Mouse (Mus musculus) left cerebral cortex, postnatal 36 days (tissue): Measurements from ENCODE around the gene Ccdc159. TPM values are rescaled to one million over a fixed set of nuclear protein-coding genes. Genes with fewer than 3 reads are reported as not detected.

Experiments used
- DNase-seq, 2 experiments: peaks; one replicate each; pipeline ENCODE4 v3.0.0; 2021 to 2022; ENCODE audit warnings: low spot score in 2 of 2, mixed read lengths in 1 of 2
- intact Hi-C: fragments of 180-260 bp; cut with DNase I; formaldehyde crosslinking; loops from one replicate; pipeline ENCODE4 v1.15.1; 2025
- total RNA-seq, 2 experiments: library from RNA; stranded (reverse); gene quantifications; 2 replicates each; pipeline ENCODE4 v1.2.3; 2021

Ccdc159 gene
- total RNA-seq, result 10 to 100 TPM; 13.0 to 20.1 TPM

GRCm38 (mm10) chr9:21927208-21927753, at the start of gene Ccdc159, which contains the start of gene Tmem205:
Gene Ccdc159, plus strand, starts transcription at chr9:21927471.
Gene Tmem205, minus strand, starts transcription at chr9:21927556.
- intact Hi-C loops, result no loop called here
- peak; percentile 93 to 94 for DNase-seq

DNA sequence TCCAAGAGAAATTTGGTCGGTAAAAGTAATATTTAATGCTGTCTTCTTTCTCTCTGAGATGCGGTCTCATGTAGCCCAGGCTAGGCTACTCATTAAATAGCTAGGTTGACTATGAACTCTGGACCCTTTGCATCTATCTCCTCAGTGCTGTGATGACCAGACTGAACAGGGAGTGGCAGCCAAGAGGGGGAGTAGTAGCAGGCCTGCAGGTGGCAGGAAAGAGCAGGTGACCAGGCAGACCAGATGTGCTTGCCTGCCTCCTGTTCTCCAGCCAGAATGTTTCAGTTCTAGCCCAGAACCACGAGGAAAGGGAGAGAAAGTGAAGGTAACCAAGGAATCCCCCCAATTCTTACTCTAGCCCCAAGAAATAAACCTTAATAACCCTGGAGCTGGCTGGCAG, 38.0 kb upstream of the Ccdc159 start:
- no peak for DNase-seq
- intact Hi-C loops, result no loop called here

DNA sequence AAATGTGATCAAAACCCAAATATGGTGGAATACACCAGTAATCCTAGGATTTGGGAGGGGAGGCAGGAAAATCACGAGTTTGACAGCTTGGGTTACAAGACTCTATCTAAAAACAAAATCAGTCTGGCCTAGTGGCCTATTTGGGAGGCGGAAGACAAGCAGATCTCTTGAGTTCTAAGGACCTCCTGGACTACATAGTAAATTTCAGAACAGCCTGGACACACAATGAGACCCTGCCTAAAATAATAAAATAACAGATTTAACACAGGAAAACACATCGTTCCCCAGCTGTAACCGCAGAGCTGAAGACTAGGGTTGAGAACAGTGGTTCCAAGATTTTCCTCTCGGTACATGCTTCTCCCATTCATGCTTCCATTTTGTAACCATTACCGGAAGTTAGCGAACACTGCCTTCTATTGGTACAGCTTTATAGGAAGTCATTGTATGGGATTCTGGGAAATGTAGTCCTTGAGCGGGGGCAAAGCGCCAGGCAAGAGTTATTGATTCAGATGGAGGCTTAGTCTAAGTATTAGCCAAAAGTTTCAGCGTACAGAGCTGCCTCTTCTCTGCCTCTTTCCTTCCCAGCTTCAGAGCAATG, 25.9 kb upstream of the Ccdc159 start:
- peak; percentile 55 to 58 for DNase-seq
- intact Hi-C loops, result no loop called here

DNA sequence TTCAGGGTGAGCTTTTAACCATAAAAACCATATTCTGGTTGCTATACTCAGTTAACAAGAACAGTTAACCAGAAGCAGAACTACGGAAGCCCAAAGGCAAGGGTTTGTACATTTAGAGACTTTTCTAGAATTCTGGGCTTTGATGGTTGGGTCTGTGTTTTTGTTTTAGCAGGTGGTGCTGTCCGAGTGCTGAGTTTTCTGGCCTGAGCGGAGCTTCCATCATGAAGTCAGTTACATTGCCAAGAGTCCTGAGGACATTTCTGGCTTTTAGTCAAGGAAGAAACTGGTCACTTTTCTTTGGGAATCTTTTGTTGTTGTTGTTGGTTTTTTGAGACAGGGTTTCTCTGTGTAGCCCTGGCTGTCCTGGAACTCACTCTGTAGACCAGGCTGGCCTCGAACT, 23.2 kb upstream of the Ccdc159 start:
- intact Hi-C loops, result no loop called here
- no peak for DNase-seq

- DNase-seq, result no peak
- intact Hi-C loops, result no loop called here
Measured at GRCm38 (mm10) chr9:21908216-21908615, 19.1 kb upstream of the Ccdc159 start.

- intact Hi-C loops, result no loop called here
Measured at GRCm38 (mm10) chr9:21909474-21910223, 17.6 kb upstream of the Ccdc159 start.

GRCm38 (mm10) chr9:21916851-21917492, 10.3 kb upstream of the Ccdc159 start:
- intact Hi-C loops, result no loop called here

More at GRCm38 (mm10) chr9:21909474-21910223, 17.6 kb upstream of the Ccdc159 start:
- no peak for DNase-seq

DNA sequence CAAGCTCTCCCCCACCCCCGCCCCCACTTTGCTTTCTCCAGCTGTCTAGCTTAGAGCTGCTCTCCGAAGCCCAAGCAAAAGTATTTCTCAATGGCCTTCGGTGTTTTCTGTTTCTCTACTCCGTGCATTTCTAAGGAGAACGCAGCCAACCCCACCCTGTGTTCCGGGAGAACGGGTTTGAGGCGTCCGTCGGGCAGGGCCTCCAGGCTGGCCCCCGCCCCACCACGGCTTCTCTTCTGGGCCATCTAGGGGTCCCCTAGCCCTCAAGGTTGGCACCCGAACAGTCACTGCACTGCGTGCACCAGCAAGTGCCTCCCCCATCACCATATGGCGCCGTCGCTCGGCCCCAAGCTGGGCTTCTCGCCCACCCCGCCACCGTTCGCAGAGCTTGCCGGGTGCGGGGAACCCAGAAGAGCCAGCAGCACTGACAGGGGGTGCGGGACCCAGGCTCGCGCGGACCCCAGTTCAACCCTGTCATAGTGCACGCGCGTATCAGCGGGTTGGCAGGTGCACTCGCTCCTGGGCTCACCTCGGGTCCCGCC, 9.7 kb upstream of the Ccdc159 start:
- intact Hi-C loops, result no loop called here
- peak; percentile 85 to 90 for DNase-seq

More at GRCm38 (mm10) chr9:21916851-21917492, 10.3 kb upstream of the Ccdc159 start:
- DNase-seq, result peak; percentile 14 to 18

DNA sequence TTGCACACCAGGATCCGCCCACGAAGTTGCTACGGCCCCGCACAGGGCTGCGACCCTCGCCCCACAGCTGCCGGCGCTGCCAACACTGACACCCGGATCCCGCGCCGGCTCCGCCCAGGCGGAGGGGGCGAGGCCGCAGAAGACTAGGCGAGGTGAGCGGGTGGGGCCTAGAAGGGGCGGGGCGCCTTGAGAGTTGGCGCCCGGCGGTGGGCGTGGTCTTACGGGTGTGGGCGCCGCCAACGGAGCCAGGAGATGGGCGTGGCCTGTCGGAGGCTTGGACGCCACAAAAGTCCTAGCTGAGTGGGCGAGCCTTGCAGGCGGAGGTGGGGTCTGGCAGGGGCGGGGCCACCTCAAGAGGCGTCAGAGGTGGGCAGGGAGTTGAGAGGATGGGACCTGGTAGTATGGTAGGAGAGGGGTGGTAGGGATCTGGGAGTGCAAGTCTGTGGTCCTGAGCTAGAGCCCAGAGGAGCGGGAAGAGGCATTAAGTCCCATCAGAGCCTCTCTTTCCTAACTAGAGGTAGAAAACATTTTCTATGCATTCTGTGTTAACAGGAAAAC, 9.2 kb upstream of the Ccdc159 start, which contains the start of gene Rab3d:
Gene Rab3d (minus strand): TSS at position 158 of the 558 bp plus-strand sequence.
- intact Hi-C loops, result no loop called here

DNA sequence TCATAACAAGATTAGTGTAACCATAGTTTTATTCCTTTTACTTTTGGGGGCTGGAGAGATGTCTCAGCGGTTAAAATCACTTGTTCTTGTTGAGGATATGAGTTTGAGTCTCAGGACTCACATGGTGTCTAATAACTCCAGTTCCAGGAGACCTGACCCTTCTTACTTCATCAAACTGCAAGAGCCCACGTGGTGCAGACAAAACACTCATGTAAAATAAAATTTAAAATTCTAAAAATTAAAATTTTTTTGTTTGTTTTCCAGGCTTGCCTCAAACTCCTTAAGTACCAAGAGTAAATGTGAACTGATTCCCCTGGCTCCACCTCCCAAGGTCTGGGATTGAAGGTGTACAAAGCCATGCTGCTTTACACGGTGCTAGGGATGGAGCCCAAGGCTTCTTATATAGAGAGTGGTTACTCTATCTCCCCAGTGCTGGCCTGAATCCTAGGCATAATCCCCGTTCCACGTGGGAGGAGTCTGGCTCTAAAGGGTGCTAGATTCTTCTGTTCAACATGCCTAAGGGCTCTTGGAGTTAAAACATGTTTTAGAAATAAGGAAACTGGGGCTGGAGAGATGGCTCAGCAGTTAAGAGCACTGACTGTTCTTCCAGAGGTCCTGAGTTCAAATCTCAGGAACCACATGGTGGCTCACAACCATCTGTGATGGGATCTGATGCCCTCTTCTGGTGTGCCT, 8.4 kb upstream of the Ccdc159 start:
- DNase-seq, result peak; percentile 19 to 49
- intact Hi-C loops, result no loop called here

More for the DNA sequence above, 9.2 kb upstream of the Ccdc159 start, which contains the start of gene Rab3d:
- peak; percentile 88 to 89 for DNase-seq

- intact Hi-C loops, result no loop called here
- DNase-seq, result no peak
Measured at GRCm38 (mm10) chr9:21923036-21923435, 4.2 kb upstream of the Ccdc159 start.

DNA sequence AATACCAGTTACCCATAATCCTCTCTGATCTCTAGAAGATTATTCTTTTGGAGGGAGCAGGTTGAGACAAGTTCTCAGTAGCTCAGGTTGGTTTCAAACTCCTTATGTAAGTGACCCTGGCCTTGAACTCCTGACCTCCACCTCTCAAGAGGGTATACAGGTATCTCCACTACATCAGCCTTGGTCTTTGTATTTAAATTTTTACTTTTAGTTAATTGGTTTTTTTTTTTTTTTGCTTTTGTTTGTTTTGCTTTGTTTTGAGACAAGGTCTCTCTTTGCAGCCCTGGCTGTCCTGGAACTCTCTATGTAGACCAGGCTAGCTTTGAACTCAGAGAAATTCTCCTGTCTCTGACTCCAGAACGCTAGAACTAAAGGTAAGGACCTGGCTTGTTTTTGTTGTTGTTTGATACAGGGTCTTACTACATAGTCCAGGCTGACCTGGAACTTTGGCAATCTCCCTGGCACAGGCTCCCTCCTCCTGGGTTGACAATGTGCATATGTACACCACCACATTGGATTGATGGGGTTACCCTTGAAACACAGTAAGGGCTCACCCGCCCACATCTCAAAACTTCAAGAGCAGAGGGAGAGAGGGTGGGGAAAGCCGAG, 3.7 kb upstream of the Ccdc159 start:
- no peak for DNase-seq
- intact Hi-C loops, result no loop called here

DNA sequence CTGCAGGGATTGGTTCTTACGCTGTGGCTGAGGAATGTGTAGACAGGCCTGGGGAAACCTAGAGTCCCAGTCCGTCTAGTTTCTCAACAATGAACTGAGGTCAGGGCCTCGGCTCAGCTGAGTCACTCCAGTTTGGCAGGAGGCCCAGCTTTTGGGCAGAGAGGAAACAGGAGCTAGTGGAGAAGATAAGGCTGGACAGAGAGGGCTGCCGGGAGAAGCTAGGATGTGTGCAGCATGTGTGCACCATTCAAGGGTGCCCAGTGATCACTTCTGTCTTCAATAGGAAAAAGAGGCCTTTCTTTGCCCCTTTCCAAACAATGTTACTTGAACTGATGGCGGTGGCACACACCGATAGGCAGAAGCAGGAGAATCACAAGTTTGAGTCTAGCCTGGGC, 3.2 kb upstream of the Ccdc159 start:
- no peak for DNase-seq
- intact Hi-C loops, result no loop called here

DNA sequence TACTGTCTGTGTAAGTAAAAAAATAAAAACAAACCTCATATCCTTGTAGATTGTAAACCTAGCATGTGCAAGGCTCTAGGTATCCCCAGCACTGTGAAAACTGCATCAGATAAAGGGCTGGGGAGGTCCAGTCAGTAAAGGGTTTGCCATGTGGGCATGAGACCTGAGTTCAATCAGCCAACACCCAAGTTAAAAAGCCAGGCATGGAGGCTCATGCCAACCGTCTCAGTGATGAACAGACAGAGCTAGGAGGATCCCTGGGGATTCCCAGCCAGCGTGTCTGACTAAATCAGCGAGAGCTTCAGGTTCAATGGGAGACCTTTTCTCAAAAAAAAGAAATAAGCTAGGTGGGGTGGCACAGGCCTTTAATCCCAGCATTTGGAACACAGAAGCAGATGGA, 2.2 kb upstream of the Ccdc159 start:
- intact Hi-C loops, result no loop called here
- DNase-seq, result no peak

- intact Hi-C loops, result no loop called here
- DNase-seq, result no peak
Measured at GRCm38 (mm10) chr9:21925506-21925905, 1.8 kb upstream of the Ccdc159 start.

DNA sequence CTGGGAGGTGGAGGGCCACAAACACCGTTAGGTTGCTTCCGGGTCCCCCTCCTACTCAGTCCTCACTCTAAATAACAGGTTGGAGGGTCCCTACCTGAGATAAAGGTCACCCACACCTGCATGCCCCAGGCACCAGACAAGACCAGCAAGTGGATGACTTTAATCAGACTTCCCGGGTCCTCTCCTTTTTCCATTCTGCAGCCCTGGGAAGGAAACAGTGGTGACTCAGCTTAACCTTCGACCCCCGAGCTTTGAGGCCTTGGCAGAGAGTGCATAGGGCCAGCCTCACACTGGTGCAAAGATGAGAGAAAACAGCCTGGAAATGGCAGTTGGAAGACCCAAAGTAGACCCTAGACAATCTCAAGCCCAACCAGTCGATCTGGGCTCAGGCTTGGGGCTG, 1.1 kb upstream of the Ccdc159 start:
- no peak for DNase-seq
- intact Hi-C loops, result no loop called here

GRCm38 (mm10) chr9:21926784-21927183, 487 bp upstream of the Ccdc159 start:
- intact Hi-C loops, result no loop called here
- no peak for DNase-seq

GRCm38 (mm10) chr9:21929208-21929607, 1.9 kb downstream of the Ccdc159 start:
- no peak for DNase-seq
- intact Hi-C loops, result no loop called here

- intact Hi-C loops, result no loop called here
- no peak for DNase-seq
Measured at GRCm38 (mm10) chr9:21932006-21932405, 4.7 kb downstream of the Ccdc159 start.
